Mouse (Mus musculus) lung, postnatal 36 days (tissue): ENCODE data around the gene Vmn1r126.
"Not testable (repeated sequence)": the region's sequence is repeated elsewhere in the genome, so short reads cannot be mapped to it uniquely, and the experiment has no call there.

Experiments used
- DNase-seq: peaks from one replicate; pipeline ENCODE4 v3.0.0; 2022; ENCODE audit warnings: mixed read lengths

The Vmn1r126 gene

GRCm38 (mm10) chr7:21301367-21301766 lies at the start of gene Vmn1r126:
Vmn1r126 (minus strand) TSS chr7:21301467.
- DNase-seq = not testable (repeated sequence)

GRCm38 (mm10) chr7:21349073-21349472 lies 47.8 kb upstream of the Vmn1r126 start, which contains the start of gene Vmn1r128:
Vmn1r128 (plus strand) TSS chr7:21349373.
- not testable (repeated sequence) for DNase-seq

- DNase-seq = not testable (repeated sequence)
Observed at GRCm38 (mm10) chr7:21319761-21320160, 18.5 kb upstream of the Vmn1r126 start, which contains the start of gene Vmn1r127. Vmn1r127 (minus strand) TSS chr7:21319861.

- DNase-seq = not testable (repeated sequence)
Observed at GRCm38 (mm10) chr7:21271879-21272278, 29.4 kb downstream of the Vmn1r126 start, which contains the start of gene Vmn1r125. Vmn1r125 (plus strand) TSS chr7:21272179.

GRCm38 (mm10) chr7:21260517-21260916 lies 40.8 kb downstream of the Vmn1r126 start, which contains the start of gene Vmn1r124:
Vmn1r124 (minus strand) TSS chr7:21260617.
- DNase-seq = not testable (repeated sequence)
